Mouse (Mus musculus) intestine, embryonic 16.5 days (tissue): ENCODE results near the gene Acoxl. TPM values are rescaled to one million over a fixed set of nuclear protein-coding genes. Genes with fewer than 3 reads are reported as not detected.

ENCODE experiments used
- ATAC-seq: fragments of 200-750 bp; cut with Nextera tagmentation; 2 replicates; pipeline ENCODE4 v1.8.0; 2017; ENCODE audit warnings: moderate TSS enrichment, moderate library complexity
- H3K27ac ChIP-seq: fragments of 300-500 bp; sonication (generic); 2 replicates; pipeline ENCODE4 v1.5.1; 2014; ENCODE audit warnings: mild to moderate bottlenecking, low read length
- H3K27me3 ChIP-seq: fragments of 300-500 bp; sonication (generic); replicated peaks from 2 replicates; pipeline ENCODE4 v1.6.1; 2014; ENCODE audit warnings: low read length, control low read depth, mixed read lengths; ENCODE audit not compliant: control insufficient read depth, insufficient read depth
- H3K36me3 ChIP-seq: fragments of 300-500 bp; sonication (generic); 2 replicates; pipeline ENCODE4 v1.6.1; 2014; ENCODE audit warnings: low read length, control low read depth; ENCODE audit not compliant: control insufficient read depth, insufficient read depth
- H3K4me1 ChIP-seq: fragments of 300-500 bp; sonication (generic); 2 replicates; pipeline ENCODE4 v1.6.1; 2014; ENCODE audit warnings: low read length, control low read depth, mixed read lengths; ENCODE audit not compliant: control insufficient read depth, insufficient read depth
- H3K4me2 ChIP-seq: fragments of 300-500 bp; sonication (generic); 2 replicates; pipeline ENCODE4 v1.6.1; 2014; ENCODE audit warnings: low read depth, low read length, control low read depth
- H3K4me3 ChIP-seq: fragments of 300-500 bp; sonication (generic); 2 replicates; pipeline ENCODE4 v1.5.1; 2014; ENCODE audit warnings: mild to moderate bottlenecking, low read length
- H3K9ac ChIP-seq: fragments of 300-500 bp; sonication (generic); 2 replicates; pipeline ENCODE4 v1.6.1; 2014; ENCODE audit warnings: low read depth, low read length
- H3K9me3 ChIP-seq: fragments of 300-500 bp; sonication (generic); 2 replicates; pipeline ENCODE4 v1.6.1; 2016; ENCODE audit warnings: low read length, control low read depth; ENCODE audit not compliant: control insufficient read depth
- WGBS: fragments of 180-500 bp; shearing (Covaris S2); extraction: QIAGEN DNeasy Blood & Tissue Kit; methylation state at CpG from one replicate; pipeline ENCODE4 v1.1.7; 2014; 5-methylcytosine and 5-hydroxymethylcytosine counted together
- polyA plus RNA-seq: library from polyadenylated mRNA; unstranded; fragments of >200 nt; fragmentation: Nextera tagmentation; extraction: Ambion mirVana; gene quantifications from 2 replicates; pipeline ENCODE4 v1.2.1, GENCODE M21; 2015

The Acoxl gene
- polyA plus RNA-seq, 1 experiment from 2014 or later, result 0.10 TPM

DNA sequence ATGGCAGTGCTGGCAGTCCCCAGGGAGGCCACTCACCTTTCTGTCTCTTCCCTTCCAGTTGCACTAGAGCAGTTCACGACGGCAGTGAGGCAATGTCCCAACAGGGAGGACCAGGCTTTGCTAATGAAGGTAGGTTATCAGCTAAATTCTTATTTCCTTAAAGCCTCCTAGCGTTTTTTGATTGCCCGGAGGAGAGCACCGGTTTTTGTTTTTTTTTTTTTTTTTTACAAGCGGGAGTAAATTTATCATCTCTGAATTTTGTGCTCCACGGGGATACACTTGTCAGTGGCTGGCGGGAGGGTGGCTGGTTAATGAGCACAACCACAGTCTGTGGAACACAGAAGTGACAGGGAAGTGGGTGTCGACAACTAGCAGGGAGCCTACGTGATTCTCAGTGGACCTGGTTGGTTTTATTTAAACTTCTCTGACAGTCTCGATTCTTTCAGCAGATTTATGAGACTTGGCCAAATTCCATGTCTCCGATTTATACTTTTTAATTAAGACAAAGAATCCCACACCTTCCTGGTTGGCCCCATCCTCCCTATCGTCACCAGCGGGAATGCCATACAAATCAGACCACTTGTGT lies 247.7 kb downstream of the Acoxl start:
- H3K4me2 ChIP-seq, result no peak overlapping the region

GRCm38 (mm10) chr2:128086996-128087526 lies 248.4 kb downstream of the Acoxl start:
- ATAC-seq, result no peak
- no peak overlapping the region for H3K4me2 ChIP-seq
- H3K9me3 ChIP-seq, result no peaks in the 10 kb centered on the region
- no peak overlapping the region for H3K4me3 ChIP-seq
- no peaks in the 10 kb centered on the region for H3K36me3 ChIP-seq
- WGBS, result 64% methylated on average over 7 of the region's 7 CpGs
- H3K27me3 ChIP-seq, result no peaks in the 10 kb centered on the region
- 0 out of 2 replicates have a peak, but pooled peaks cover 4% of the 10 kb centered on the region for H3K4me1 ChIP-seq
- H3K27ac ChIP-seq, result no peak overlapping the region
- H3K9ac ChIP-seq, result no peak overlapping the region

More for the DNA sequence above, 247.7 kb downstream of the Acoxl start:
- Histone ChIP-seq H3K36me3 (no peaks in the 10 kb centered on the region), H3K27ac (no peak overlapping the region), H3K9ac (no peak overlapping the region), H3K4me3 (no peak overlapping the region), H3K4me1 (0 out of 2 replicates have a peak, but pooled peaks cover 2% of the 10 kb centered on the region), H3K27me3 (no peaks in the 10 kb centered on the region), H3K9me3 (no peaks in the 10 kb centered on the region)
- ATAC-seq, result no peak
- 49% methylated on average over 14 of the region's 14 CpGs for WGBS

DNA sequence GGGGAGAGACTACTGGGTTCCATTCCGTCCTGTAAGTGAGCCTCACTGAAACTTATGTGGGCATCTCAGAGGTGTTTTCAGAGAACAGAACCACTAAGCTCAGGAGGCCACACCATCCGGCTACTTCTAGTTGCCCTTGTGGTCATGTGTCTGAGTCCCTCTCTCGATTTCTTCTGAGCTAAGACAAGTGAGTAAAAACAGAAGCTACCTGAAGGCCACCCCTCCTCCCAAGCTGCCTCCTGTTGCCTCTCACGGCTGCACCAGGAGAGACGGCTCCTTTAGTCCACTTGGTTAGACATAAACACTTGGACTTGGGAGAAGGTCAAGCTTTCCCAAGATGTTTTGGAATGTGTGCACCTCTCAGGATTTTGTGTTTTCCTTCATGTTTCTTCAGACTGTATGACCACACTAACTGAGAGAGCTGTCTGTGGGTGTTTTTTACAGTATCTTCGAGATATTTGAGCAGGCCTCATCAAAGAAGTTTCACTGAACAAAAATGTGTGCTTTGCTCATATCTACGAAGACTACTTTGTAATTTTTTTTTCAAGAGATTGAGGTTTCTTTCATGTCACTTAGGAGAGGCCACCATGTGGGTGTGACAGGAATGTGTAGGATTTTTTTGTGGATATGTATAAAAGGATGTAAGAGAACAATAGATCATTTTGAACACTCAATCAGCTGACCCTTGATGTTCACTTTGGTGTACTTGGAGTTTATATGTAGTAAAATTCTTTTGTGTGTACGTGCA lies 249.3 kb downstream of the Acoxl start:
- WGBS, result 74% methylated on average over 8 of the region's 8 CpGs
- Histone ChIP-seq H3K27ac (no peak overlapping the region), H3K4me1 (0 out of 2 replicates have a peak, but pooled peaks cover 4% of the 10 kb centered on the region), H3K36me3 (no peaks in the 10 kb centered on the region), H3K9ac (no peak overlapping the region), H3K4me3 (no peak overlapping the region), H3K9me3 (no peaks in the 10 kb centered on the region), H3K27me3 (no peaks in the 10 kb centered on the region), H3K4me2 (no peak overlapping the region)
- ATAC-seq, result no peak

DNA sequence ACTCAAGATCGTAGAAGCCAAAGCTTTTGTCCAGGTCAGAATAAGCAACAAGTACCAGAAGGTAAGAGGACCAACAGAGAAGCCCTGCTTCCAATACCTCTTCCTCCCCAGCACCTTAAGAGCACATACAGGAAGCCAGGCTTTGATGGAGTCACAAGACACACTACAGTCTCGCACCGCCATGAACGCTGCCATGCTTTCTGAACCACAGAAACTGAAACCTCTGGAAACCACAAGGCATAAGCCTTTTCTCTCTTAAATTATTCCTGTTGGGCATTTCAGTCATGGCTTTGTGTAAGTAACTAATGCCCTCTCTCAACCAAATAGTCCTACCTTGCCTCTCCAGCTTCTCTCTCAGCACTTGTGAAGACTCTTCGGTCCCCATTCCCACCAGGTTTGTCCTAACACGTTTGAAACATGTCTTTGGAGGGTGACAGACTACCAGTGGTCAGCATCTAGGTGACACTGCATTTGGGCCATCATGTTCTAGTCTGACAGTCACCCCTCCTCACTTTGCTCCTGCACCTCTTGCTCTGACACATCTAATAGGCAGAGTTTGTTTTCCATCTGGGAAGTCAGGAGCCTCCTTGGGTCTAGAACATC lies 251.7 kb downstream of the Acoxl start:
- H3K27me3 ChIP-seq, result no peaks in the 10 kb centered on the region
- no peak overlapping the region for H3K4me3 ChIP-seq
- no peak overlapping the region for H3K4me2 ChIP-seq
- 0 out of 2 replicates have a peak, but pooled peaks cover 5% of the 10 kb centered on the region for H3K4me1 ChIP-seq
- H3K36me3 ChIP-seq, result no peaks in the 10 kb centered on the region
- no peak for ATAC-seq
- WGBS, result 88% methylated on average over 6 of the region's 6 CpGs
- no peak overlapping the region for H3K9ac ChIP-seq
- no peak overlapping the region for H3K27ac ChIP-seq
- H3K9me3 ChIP-seq, result no peaks in the 10 kb centered on the region

DNA sequence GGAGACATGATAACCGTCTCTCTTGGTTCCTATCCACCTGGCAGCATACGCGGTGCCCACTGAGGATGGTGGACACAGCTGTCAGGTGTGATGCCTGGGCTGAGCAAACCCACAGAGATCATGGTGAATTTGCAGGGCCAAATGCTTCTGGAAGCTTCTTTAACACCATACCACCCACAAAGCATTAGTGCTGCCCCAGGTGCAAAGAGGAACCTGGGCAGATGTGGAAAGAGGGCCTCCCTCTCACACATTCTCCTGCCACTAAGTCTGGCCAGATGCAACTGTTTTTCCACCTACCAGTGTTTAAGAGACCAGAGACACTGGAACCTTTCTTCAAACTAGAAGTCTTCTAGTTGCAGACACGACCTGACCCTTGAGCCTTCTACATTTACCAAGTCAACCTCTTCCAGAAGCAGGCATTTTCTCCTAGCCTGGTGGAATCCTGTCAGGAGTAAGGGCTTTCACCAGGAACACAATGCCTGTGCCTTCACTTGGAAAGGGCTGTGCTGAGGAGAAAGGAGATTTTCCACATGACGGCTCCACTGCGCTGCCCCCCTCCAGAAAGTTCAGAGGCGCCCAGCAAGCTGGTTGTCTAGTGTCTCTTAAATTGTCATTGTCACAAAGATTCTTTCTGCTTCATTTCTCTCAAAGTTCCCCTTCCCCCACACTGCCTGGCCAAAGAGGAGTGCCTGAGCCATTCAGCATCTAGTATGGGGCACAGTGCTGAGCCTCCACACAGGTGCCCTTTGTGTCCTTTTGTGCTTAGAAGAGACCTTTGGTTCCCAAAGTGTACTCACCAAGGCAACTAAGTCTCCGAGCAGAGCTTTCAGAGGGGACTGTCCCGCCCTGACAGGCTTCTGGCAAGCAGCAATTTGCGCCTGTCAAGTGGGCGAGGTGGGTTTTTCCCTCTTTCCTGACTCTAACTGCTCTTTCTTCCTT lies 253.0 kb downstream of the Acoxl start:
- no peak overlapping the region for H3K4me3 ChIP-seq
- H3K4me1 ChIP-seq, result 0 out of 2 replicates have a peak, but pooled peaks cover 5% of the 10 kb centered on the region
- no peak overlapping the region for H3K9ac ChIP-seq
- no peak overlapping the region for H3K4me2 ChIP-seq
- ATAC-seq, result no peak
- no peaks in the 10 kb centered on the region for H3K9me3 ChIP-seq
- no peaks in the 10 kb centered on the region for H3K36me3 ChIP-seq
- no peaks in the 10 kb centered on the region for H3K27me3 ChIP-seq
- WGBS, result 82% methylated on average over 11 of the region's 11 CpGs
- no peak overlapping the region for H3K27ac ChIP-seq

DNA sequence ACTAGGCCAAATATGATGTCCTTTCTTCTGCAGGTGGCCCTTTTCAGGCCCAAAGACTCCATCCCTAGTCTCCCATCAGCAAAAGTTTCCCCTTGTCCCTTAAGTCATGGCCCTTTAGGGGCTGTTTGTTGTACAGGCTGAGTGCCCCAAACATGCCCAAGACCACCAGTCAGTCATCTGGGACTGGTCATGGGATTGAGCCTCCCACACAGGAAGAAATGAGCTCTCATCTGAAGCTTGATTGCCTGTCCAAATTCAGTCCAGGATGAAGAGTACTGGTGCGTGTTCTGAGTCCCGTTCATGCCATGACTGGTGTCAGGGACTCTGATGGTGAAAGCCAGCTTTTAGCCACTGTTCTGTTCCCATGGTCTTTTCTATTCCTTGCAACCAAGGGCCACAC lies 253.8 kb downstream of the Acoxl start:
- H3K4me2 ChIP-seq, result no peak overlapping the region
- no peaks in the 10 kb centered on the region for H3K9me3 ChIP-seq
- 92% methylated on average over 2 of the region's 2 CpGs for WGBS
- H3K27me3 ChIP-seq, result no peaks in the 10 kb centered on the region
- no peak for ATAC-seq
- H3K36me3 ChIP-seq, result no peaks in the 10 kb centered on the region
- no peak overlapping the region for H3K27ac ChIP-seq
- H3K4me3 ChIP-seq, result no peak overlapping the region
- H3K9ac ChIP-seq, result no peak overlapping the region
- 0 out of 2 replicates have a peak, but pooled peaks cover 5% of the 10 kb centered on the region for H3K4me1 ChIP-seq

DNA sequence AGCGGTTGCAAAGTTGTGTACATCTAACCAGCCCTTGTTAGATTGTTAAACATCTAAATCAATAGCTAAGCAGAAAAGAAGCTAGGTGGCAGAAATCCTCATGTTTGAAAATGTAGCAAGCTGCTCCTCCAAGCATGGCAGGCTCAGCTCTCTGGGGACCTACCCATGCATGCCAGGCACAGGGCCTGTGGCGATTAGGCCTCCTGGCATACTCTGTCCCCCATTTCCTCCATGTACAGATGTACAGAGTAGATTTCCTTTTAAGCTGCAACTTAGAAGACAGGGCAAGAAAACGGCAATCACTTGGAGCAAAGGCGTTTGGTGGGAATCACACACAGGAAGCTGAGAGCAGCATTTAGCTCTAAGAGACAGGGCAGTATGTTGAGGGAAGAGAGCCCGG lies 255.5 kb downstream of the Acoxl start:
- Histone ChIP-seq H3K27me3 (no peaks in the 10 kb centered on the region), H3K9me3 (no peaks in the 10 kb centered on the region), H3K4me1 (0 out of 2 replicates have a peak, but pooled peaks cover 5% of the 10 kb centered on the region), H3K27ac (no peak overlapping the region), H3K9ac (no peak overlapping the region), H3K4me2 (no peak overlapping the region), H3K4me3 (no peak overlapping the region), H3K36me3 (no peaks in the 10 kb centered on the region)
- WGBS, result 61% methylated on average over 5 of the region's 5 CpGs
- ATAC-seq, result no peak

GRCm38 (mm10) chr2:128094602-128095001 lies 255.9 kb downstream of the Acoxl start:
- H3K4me2 ChIP-seq, result no peak overlapping the region
- H3K4me3 ChIP-seq, result no peak overlapping the region
- no peak overlapping the region for H3K27ac ChIP-seq
- no peaks in the 10 kb centered on the region for H3K27me3 ChIP-seq
- H3K4me1 ChIP-seq, result 0 out of 2 replicates have a peak, but pooled peaks cover 5% of the 10 kb centered on the region
- H3K9ac ChIP-seq, result no peak overlapping the region
- ATAC-seq, result no peak
- H3K36me3 ChIP-seq, result no peaks in the 10 kb centered on the region
- no peaks in the 10 kb centered on the region for H3K9me3 ChIP-seq
- 44% methylated on average over 2 of the region's 2 CpGs for WGBS
